Mouse (Mus musculus): ENCODE data around the gene Col28a1.

DNA sequence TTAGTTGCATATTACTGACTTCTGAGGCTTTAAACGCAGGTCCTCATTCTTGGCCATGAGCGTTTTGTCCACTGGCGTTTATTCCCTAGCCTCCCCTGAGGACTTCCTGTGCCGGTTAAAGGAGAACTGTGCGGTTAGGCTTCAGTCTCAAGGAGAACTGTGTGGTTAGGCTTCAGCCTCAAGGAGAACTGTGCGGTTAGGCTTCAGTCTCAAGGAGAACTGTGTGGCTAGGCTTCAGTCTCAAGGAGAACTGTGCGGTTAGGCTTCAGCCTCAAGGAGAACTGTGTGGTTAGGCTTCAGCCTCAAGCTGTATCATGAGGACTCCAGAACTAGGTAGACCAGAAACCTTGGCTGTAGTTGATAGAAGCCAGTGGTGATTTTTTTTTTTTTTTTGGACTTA, 229.7 kb downstream of the Col28a1 start:
- TF ChIP-seq POLR2A (IDR thresholded peaks at IDR 0.05; ENCODE audit: borderline replicate concordance, insufficient read depth, low read length) (no peak), CTCF (IDR thresholded peaks at IDR 0.05; ENCODE audit: borderline replicate concordance, insufficient read depth, low read depth, low read length) (no peak)
